Mouse (Mus musculus) olfactory bulb, adult 2 months (tissue): Measurements from ENCODE around the gene Egr2.

Source experiments
- CTCF ChIP-seq: fragments of 200-500 bp; IDR thresholded peaks from 2 replicates; pipeline ENCODE4 v1.5.1; 2012; ENCODE audit warnings: low read depth, mild to moderate bottlenecking, low read length, moderate library complexity; ENCODE audit not compliant: insufficient read depth
- POLR2A ChIP-seq: fragments of 200-500 bp; IDR thresholded peaks from 2 replicates; pipeline ENCODE4 v1.6.1; 2012; ENCODE audit warnings: mild to moderate bottlenecking, low read depth, low read length, moderate library complexity; ENCODE audit not compliant: insufficient read depth

DNA sequence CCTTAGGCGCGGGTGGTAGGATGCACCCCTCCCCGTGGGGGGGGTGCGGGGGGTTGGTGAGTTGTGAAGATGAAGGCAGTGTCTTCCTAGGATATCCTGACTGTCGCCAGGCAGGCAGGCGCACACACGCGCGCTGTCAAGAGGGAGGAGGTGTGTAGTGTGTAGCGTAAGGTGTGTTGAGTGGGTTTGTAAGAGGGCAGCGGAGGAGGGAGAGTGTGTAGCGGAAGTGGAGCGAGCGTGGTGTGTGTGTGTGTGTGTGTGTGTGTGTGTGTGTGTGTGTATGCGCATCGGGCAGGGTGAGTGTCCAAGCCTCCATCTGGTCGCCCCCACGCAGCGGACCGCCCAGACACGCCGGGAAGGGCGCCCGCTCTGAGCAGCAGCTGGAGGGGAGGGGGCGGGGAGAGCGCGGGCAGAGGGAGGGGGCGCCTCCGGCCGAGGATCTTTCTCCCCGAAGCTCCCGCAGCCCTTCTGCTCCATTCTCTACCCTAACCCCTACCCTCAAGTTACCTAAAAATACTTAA lies 1.4 kb downstream of the Egr2 start:
- TF ChIP-seq POLR2A: no peak
- TF ChIP-seq CTCF: no peak
